Mouse (Mus musculus): ENCODE measurements around the gene Mob3b. TPM values are rescaled to one million over a fixed set of nuclear protein-coding genes. Genes with fewer than 3 reads are reported as not detected.

Gene Mob3b
- polyA plus RNA-seq, 1 experiment, result 2.3 TPM

- no peak for DNase-seq (ENCODE audit: low read depth in 1 of 2, low spot score in 2 of 2)
- no peaks in the 10 kb centered on the region for H3K4me1 ChIP-seq (ENCODE audit: control insufficient read depth, insufficient read depth, insufficient read length)
- H3K27me3 ChIP-seq (ENCODE audit: control insufficient read depth, insufficient read depth, low read length), result no peaks in the 10 kb centered on the region
- H3K36me3 ChIP-seq (ENCODE audit: control insufficient read depth, insufficient read depth, low read length), result no peaks in the 10 kb centered on the region
- TF ChIP-seq POLR2A (IDR thresholded peaks at IDR 0.05; ENCODE audit: low read depth, low read length), result no peak
- TF ChIP-seq CTCF (IDR thresholded peaks at IDR 0.05; ENCODE audit: extremely low read depth, insufficient read depth, insufficient read length, insufficient replicate concordance), result no peak
- H3K4me3 ChIP-seq (ENCODE audit: extremely low read depth, insufficient read depth, insufficient read length), result no peak overlapping the region
- 79% methylated on average over 12 of the region's 12 CpGs for WGBS
- no peak overlapping the region for H3K27ac ChIP-seq (ENCODE audit: insufficient read depth, low read length)
Measured at GRCm38 (mm10) chr4:34987109-34987508, 170.2 kb downstream of the Mob3b start.

GRCm38 (mm10) chr4:34986647-34987046 lies 170.6 kb downstream of the Mob3b start:
- no peak for TF ChIP-seq CTCF (IDR thresholded peaks at IDR 0.05; ENCODE audit: extremely low read depth, insufficient read depth, insufficient read length, insufficient replicate concordance)
- TF ChIP-seq POLR2A (IDR thresholded peaks at IDR 0.05; ENCODE audit: low read depth, low read length), result no peak
- H3K4me1 ChIP-seq (ENCODE audit: control insufficient read depth, insufficient read depth, insufficient read length), result no peaks in the 10 kb centered on the region
- no peaks in the 10 kb centered on the region for H3K36me3 ChIP-seq (ENCODE audit: control insufficient read depth, insufficient read depth, low read length)
- no peak overlapping the region for H3K27ac ChIP-seq (ENCODE audit: insufficient read depth, low read length)
- no peaks in the 10 kb centered on the region for H3K27me3 ChIP-seq (ENCODE audit: control insufficient read depth, insufficient read depth, low read length)
- H3K4me3 ChIP-seq (ENCODE audit: extremely low read depth, insufficient read depth, insufficient read length), result no peak overlapping the region
- 67% methylated on average over 4 of the region's 4 CpGs for WGBS
- DNase-seq (ENCODE audit: low read depth in 1 of 2, low spot score in 2 of 2), result no peak

GRCm38 (mm10) chr4:34984377-34984776 lies 172.9 kb downstream of the Mob3b start:
- no peaks in the 10 kb centered on the region for H3K4me1 ChIP-seq (ENCODE audit: control insufficient read depth, insufficient read depth, insufficient read length)
- TF ChIP-seq CTCF (IDR thresholded peaks at IDR 0.05; ENCODE audit: extremely low read depth, insufficient read depth, insufficient read length, insufficient replicate concordance) (no peak), POLR2A (IDR thresholded peaks at IDR 0.05; ENCODE audit: low read depth, low read length) (no peak)
- DNase-seq (ENCODE audit: low read depth in 1 of 2, low spot score in 2 of 2), result no peak
- no peaks in the 10 kb centered on the region for H3K36me3 ChIP-seq (ENCODE audit: control insufficient read depth, insufficient read depth, low read length)
- H3K4me3 ChIP-seq (ENCODE audit: extremely low read depth, insufficient read depth, insufficient read length), result no peak overlapping the region
- 86% methylated on average over 4 of the region's 4 CpGs for WGBS
- H3K27ac ChIP-seq (ENCODE audit: insufficient read depth, low read length), result no peak overlapping the region
- H3K27me3 ChIP-seq (ENCODE audit: control insufficient read depth, insufficient read depth, low read length), result no peaks in the 10 kb centered on the region

- H3K4me3 ChIP-seq (ENCODE audit: extremely low read depth, insufficient read depth, insufficient read length), result no peak overlapping the region
- no peak for TF ChIP-seq CTCF (IDR thresholded peaks at IDR 0.05; ENCODE audit: extremely low read depth, insufficient read depth, insufficient read length, insufficient replicate concordance)
- H3K27ac ChIP-seq (ENCODE audit: insufficient read depth, low read length), result no peak overlapping the region
- H3K36me3 ChIP-seq (ENCODE audit: control insufficient read depth, insufficient read depth, low read length), result no peaks in the 10 kb centered on the region
- 89% methylated on average over 6 of the region's 6 CpGs for WGBS
- no peak for DNase-seq (ENCODE audit: low read depth in 1 of 2, low spot score in 2 of 2)
- H3K4me1 ChIP-seq (ENCODE audit: control insufficient read depth, insufficient read depth, insufficient read length), result no peaks in the 10 kb centered on the region
- no peaks in the 10 kb centered on the region for H3K27me3 ChIP-seq (ENCODE audit: control insufficient read depth, insufficient read depth, low read length)
Measured at GRCm38 (mm10) chr4:34983511-34983910, 173.8 kb downstream of the Mob3b start.

GRCm38 (mm10) chr4:34981301-34982172 lies 175.7 kb downstream of the Mob3b start:
- DNase-seq (ENCODE audit: low read depth in 1 of 2, low spot score in 2 of 2), result no peak
- Histone ChIP-seq H3K4me1 (ENCODE audit: control insufficient read depth, insufficient read depth, insufficient read length) (no peaks in the 10 kb centered on the region), H3K4me3 (ENCODE audit: extremely low read depth, insufficient read depth, insufficient read length) (no peak overlapping the region), H3K27ac (ENCODE audit: insufficient read depth, low read length) (no peak overlapping the region), H3K27me3 (ENCODE audit: control insufficient read depth, insufficient read depth, low read length) (no peaks in the 10 kb centered on the region), H3K36me3 (ENCODE audit: control insufficient read depth, insufficient read depth, low read length) (no peaks in the 10 kb centered on the region)
- TF ChIP-seq POLR2A (IDR thresholded peaks at IDR 0.05; ENCODE audit: low read depth, low read length) (no peak), CTCF (IDR thresholded peaks at IDR 0.05; ENCODE audit: extremely low read depth, insufficient read depth, insufficient read length, insufficient replicate concordance) (no peak)
- 82% methylated on average over 8 of the region's 8 CpGs for WGBS

- TF ChIP-seq CTCF (IDR thresholded peaks at IDR 0.05; ENCODE audit: extremely low read depth, insufficient read depth, insufficient read length, insufficient replicate concordance), result no peak
- no peak for TF ChIP-seq POLR2A (IDR thresholded peaks at IDR 0.05; ENCODE audit: low read depth, low read length)
- no peaks in the 10 kb centered on the region for H3K4me1 ChIP-seq (ENCODE audit: control insufficient read depth, insufficient read depth, insufficient read length)
- no peaks in the 10 kb centered on the region for H3K36me3 ChIP-seq (ENCODE audit: control insufficient read depth, insufficient read depth, low read length)
- no peak for DNase-seq (ENCODE audit: low read depth in 1 of 2, low spot score in 2 of 2)
- H3K27ac ChIP-seq (ENCODE audit: insufficient read depth, low read length), result no peak overlapping the region
- no peak overlapping the region for H3K4me3 ChIP-seq (ENCODE audit: extremely low read depth, insufficient read depth, insufficient read length)
- WGBS, result 86% methylated on average over 8 of the region's 8 CpGs
- no peaks in the 10 kb centered on the region for H3K27me3 ChIP-seq (ENCODE audit: control insufficient read depth, insufficient read depth, low read length)
Measured at GRCm38 (mm10) chr4:34980461-34981039, 176.7 kb downstream of the Mob3b start.

All from spleen, adult 2 months (tissue).